Mouse (Mus musculus) liver, embryonic 15.5 days (tissue): ENCODE results near the gene Bbs4. TPM values are rescaled to one million over a fixed set of nuclear protein-coding genes. Genes with fewer than 3 reads are reported as not detected.

Experiments used
- ATAC-seq: fragments of 200-750 bp; cut with Nextera tagmentation; 2 replicates; pipeline ENCODE4 v1.8.0; 2017; ENCODE audit warnings: moderate number of reproducible peaks, mild to moderate bottlenecking, moderate library complexity; ENCODE audit not compliant: insufficient read depth
- H3K27ac ChIP-seq: fragments of 300-500 bp; sonication (generic); replicated peaks from 2 replicates; pipeline ENCODE4 v1.5.1; 2015; ENCODE audit warnings: mild to moderate bottlenecking, inconsistent platforms
- H3K27me3 ChIP-seq: fragments of 300-500 bp; sonication (generic); 2 replicates; pipeline ENCODE4 v1.6.1; 2015; ENCODE audit warnings: mild to moderate bottlenecking, inconsistent platforms
- H3K36me3 ChIP-seq: fragments of 300-500 bp; sonication (generic); replicated peaks from 2 replicates; pipeline ENCODE4 v1.6.1; 2015; ENCODE audit warnings: moderate library complexity, mild to moderate bottlenecking, inconsistent platforms
- H3K4me1 ChIP-seq: fragments of 300-500 bp; sonication (generic); replicated peaks from 2 replicates; pipeline ENCODE4 v1.6.1; 2015; ENCODE audit warnings: inconsistent platforms
- H3K4me2 ChIP-seq: fragments of 300-500 bp; sonication (generic); 2 replicates; pipeline ENCODE4 v1.6.1; 2015; ENCODE audit warnings: moderate library complexity, mild to moderate bottlenecking, inconsistent platforms
- H3K4me3 ChIP-seq: fragments of 300-500 bp; sonication (generic); replicated peaks from 2 replicates; pipeline ENCODE4 v1.5.1; 2015; ENCODE audit warnings: mild to moderate bottlenecking, inconsistent platforms
- H3K9ac ChIP-seq: fragments of 300-500 bp; sonication (generic); 2 replicates; pipeline ENCODE4 v1.6.1; 2015; ENCODE audit warnings: moderate library complexity, mild to moderate bottlenecking, inconsistent platforms
- H3K9me3 ChIP-seq: fragments of 300-500 bp; sonication (generic); replicated peaks from 2 replicates; pipeline ENCODE4 v1.6.1; 2016; ENCODE audit warnings: inconsistent platforms
- WGBS: fragments of 180-500 bp; shearing (Covaris S2); methylation state at CpG from one replicate; pipeline ENCODE4 v1.1.7; 2015; ENCODE audit warnings: mixed read lengths; ENCODE audit not compliant: insufficient replicate concordance; 5-methylcytosine and 5-hydroxymethylcytosine counted together
- polyA plus RNA-seq: library from polyadenylated mRNA; unstranded; fragments of >200 nt; fragmentation: Nextera tagmentation; extraction: Ambion mirVana; gene quantifications from 2 replicates; pipeline ENCODE4 v1.2.1, GENCODE M21; 2015

The Bbs4 gene
- polyA plus RNA-seq, 1 experiment from 2014 or later = 1.8 TPM

DNA sequence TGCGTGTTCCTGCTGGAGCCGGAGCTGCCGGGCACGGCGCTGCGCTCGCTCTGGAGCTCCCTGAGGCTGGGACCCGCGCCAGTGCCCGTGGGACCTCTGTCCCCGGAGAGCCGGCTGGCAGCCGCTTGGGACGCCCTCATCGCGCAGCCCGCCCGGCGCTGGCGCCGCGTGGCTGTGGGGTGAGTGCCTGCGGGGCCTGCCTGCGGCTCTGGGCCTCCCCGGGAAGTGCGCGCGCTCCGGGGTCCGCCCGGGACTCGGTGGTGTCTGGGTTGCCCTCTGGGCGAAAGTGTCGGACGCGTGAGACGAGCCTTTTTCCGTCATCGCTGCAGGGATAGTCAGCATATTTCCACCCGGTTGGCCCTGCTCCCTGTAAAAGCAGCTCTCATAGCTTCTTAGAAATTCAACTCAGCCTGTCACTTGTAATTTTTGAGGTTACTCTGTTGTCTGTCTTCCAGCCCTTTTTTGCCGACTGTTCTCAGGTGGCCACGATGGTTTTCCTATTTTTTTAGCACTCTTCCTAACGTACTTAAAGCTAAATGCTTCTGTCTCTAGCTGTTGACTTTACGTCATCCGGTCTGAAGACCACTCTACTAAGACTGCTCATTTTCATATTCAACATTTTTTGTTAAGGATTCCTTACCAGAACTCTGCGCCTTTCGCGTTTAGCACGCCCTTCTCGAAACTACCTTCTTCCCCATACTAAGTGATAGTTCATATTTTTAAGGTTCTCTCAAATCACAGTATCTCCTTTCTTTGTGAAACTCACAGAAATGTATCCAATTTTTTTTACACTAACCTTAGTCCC lies 61.4 kb downstream of the Bbs4 start:
- H3K4me1 ChIP-seq = peaks cover 83% of the 10 kb centered on the region
- WGBS = 1% methylated on average over 49 of the region's 50 CpGs

DNA sequence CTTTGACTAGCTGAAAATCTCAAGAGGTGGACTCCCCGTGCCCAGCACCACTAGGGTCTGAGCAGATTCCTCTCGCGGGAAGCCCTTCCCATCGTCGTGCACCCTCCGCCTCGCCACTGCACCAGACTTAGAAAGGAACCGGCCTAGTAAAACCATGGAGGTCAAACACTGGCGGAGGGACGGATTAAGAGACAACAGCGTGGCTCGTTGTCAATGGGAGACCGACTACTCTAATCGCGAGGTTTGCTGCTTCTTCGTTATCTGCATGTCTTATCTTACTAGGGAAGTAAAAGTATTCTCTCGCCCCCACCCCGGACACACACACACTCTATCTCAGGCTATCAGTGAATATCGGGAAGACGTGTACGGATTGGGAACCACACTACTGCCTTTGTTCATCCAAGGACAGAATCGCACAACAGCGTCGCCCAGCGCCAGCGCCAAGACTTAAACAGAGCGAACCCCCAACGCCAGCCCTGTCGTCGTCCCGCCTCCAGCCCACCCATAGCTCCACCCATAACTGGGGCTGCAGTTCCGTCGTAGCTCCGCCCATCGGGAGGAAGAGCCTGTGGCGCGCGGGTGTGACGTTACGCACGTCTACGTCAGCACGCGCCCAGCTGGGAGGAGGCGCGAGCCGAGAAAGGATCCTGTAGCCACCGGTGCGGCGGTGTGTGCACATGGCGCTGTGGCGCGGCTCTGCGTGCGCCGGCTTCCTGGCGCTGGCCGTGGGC lies 62.2 kb downstream of the Bbs4 start, which contains the start of gene Adpgk:
Gene Adpgk (plus strand): TSS at position 602 of the 731 bp plus-strand sequence.
- Histone ChIP-seq H3K27me3 (no peaks in the 10 kb centered on the region), H3K27ac (peak within 1 kb of the TSS; percentile 88), H3K4me1 (peaks cover 84% of the 10 kb centered on the region), H3K9me3 (no peaks in the 10 kb centered on the region), H3K4me2 (peak within 1 kb of the TSS; percentile 99), H3K4me3 (peak within 1 kb of the TSS; percentile 95), H3K9ac (peak within 1 kb of the TSS; percentile 89), H3K36me3 (no peaks in the 10 kb centered on the region)
- under 1% methylated on average over 58 of the region's 58 CpGs for WGBS
- peak; percentile 97 for ATAC-seq

More for the DNA sequence above, 61.4 kb downstream of the Bbs4 start:
- no peaks in the 10 kb centered on the region for H3K9me3 ChIP-seq
- peak overlapping the region; percentile 88 for H3K27ac ChIP-seq
- H3K36me3 ChIP-seq = no peaks in the 10 kb centered on the region
- peak; percentile 68 for ATAC-seq
- peak overlapping the region; percentile 95 for H3K4me3 ChIP-seq
- peak overlapping the region; percentile 89 for H3K9ac ChIP-seq
- no peaks in the 10 kb centered on the region for H3K27me3 ChIP-seq
- peak overlapping the region; percentile 99 for H3K4me2 ChIP-seq

DNA sequence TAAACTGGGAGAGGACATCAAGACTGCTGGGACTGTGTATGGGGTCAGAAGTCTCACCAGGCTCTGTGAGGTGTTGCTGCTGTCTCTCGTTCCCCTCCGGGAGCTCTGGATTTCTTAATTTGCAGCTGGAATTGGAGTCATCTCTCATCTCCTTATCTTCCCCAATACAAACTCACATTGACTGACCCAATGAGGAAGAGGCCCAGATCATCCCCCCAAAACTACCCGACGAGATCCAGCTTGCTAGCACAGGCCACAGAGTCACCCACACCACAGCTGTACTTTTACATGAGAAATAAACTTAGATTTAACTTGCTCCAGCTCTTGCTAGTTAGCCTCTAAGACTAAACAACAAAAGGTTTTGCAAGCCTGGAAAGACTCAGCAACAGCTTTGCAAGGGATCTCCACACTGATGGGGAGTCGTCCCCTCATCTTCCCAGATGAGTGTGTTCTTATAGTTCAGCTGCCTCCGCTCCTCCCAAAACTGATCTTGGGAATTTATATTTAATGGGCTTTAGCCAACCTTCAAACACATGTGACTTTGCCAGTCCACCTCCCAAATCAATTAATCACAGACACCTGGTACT lies 63.7 kb downstream of the Bbs4 start:
- Histone ChIP-seq H3K9ac (no peak overlapping the region), H3K27me3 (no peaks in the 10 kb centered on the region), H3K4me3 (no peak overlapping the region), H3K27ac (peak overlapping the region; percentile 83), H3K4me2 (peak overlapping the region; percentile 46), H3K36me3 (no peaks in the 10 kb centered on the region), H3K9me3 (no peaks in the 10 kb centered on the region), H3K4me1 (peaks cover 84% of the 10 kb centered on the region)
- WGBS = 58% methylated on average over 6 of the region's 6 CpGs
- no peak for ATAC-seq

DNA sequence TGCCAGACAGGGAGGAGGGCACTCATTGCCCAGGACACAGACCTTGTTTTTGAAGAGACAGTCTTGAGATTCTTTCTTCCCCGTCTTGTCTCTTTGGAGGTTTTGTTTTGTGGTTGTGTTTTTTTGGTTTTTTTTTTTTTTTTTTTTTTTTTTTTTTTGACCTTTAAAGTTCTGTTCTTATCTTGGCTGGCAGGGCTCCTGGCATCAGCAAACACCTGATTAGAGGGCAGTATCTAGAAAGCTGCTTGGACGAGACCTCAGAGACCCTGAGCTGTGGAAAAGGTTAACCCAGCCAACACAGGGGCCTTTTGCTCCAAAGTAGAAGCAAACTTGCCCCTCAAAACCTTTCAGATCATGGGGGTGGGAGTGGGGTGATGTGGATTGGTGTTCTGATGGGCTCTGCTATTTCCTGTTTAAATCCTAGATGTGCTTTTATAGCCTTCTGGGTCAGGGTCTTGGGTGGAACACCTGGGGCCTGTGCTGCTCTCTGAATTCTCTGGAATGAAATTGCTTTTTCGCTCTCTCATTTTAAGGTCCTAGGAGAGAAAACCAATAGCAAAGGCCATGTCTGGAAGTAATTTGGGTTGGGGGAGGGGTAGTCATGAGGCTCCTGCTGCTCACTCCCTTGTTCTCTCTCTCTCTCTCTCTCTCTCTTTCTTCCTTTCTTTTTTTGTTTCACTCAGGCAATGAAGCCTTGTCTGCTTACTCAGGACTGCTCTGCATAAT lies 64.5 kb downstream of the Bbs4 start:
- 34% methylated on average over 3 of the region's 3 CpGs for WGBS
- H3K36me3 ChIP-seq = no peaks in the 10 kb centered on the region
- H3K9ac ChIP-seq = no peak overlapping the region
- peak overlapping the region; percentile 45 for H3K27ac ChIP-seq
- H3K9me3 ChIP-seq = no peaks in the 10 kb centered on the region
- no peak for ATAC-seq
- peak overlapping the region; percentile 46 for H3K4me2 ChIP-seq
- no peak overlapping the region for H3K4me3 ChIP-seq
- H3K27me3 ChIP-seq = no peaks in the 10 kb centered on the region
- peaks cover 83% of the 10 kb centered on the region for H3K4me1 ChIP-seq

DNA sequence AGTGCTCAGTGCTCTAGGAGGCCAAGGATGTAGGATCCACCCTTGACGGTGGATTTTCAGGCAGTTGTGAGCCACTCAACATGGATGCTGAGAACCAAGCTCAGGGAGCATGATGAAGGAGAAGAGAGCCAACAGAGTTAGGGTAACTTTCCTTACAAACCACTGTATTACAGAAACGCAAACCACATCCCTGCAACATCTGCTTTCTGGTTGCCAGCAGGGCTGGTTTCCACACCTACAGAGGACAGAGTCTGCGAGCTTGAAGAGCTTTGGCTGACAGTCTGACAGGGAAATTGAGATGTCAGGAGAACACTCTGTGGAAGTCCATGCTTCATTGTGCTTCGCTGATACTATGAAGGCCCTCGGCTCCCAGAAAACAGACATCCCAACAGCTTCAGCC lies 65.2 kb downstream of the Bbs4 start:
- no peak overlapping the region for H3K9ac ChIP-seq
- no peaks in the 10 kb centered on the region for H3K9me3 ChIP-seq
- no peaks in the 10 kb centered on the region for H3K27me3 ChIP-seq
- ATAC-seq = no peak
- WGBS = 57% methylated on average over 5 of the region's 5 CpGs
- H3K27ac ChIP-seq = peak overlapping the region; percentile 55; the same call in 1 of the 2 replicates
- H3K4me2 ChIP-seq = peak overlapping the region; percentile 46
- no peak overlapping the region for H3K4me3 ChIP-seq
- peaks cover 75% of the 10 kb centered on the region for H3K4me1 ChIP-seq
- no peaks in the 10 kb centered on the region for H3K36me3 ChIP-seq

DNA sequence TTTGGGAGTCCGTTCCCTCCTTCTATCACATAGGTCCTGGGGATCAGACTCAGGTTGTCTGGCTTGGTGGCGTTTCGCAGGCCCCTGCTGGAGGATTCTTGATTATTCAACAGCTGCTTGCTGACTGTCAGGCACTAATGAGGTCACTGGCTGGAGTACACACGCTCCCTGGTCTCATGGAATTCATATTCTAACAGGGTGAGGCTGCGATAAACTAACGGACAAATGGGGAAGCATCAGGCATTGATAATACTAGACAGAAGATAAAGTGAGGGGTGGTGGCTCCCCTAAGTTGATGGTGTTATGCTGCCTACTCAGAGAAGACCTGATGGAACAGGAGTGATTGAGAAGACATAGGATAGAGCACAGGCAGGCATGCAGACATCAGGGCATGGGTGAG lies 67.7 kb downstream of the Bbs4 start:
- ATAC-seq = peak; percentile 73
- H3K36me3 ChIP-seq = no peaks in the 10 kb centered on the region
- H3K27ac ChIP-seq = 0 out of 2 replicates have a peak overlapping the region, but pooled peaks have one; percentile 14
- no peaks in the 10 kb centered on the region for H3K27me3 ChIP-seq
- H3K4me2 ChIP-seq = peak overlapping the region; percentile 21
- WGBS = 28% methylated on average over 6 of the region's 6 CpGs
- H3K9ac ChIP-seq = no peak overlapping the region
- no peak overlapping the region for H3K4me3 ChIP-seq
- H3K4me1 ChIP-seq = peaks cover 62% of the 10 kb centered on the region
- H3K9me3 ChIP-seq = no peaks in the 10 kb centered on the region

DNA sequence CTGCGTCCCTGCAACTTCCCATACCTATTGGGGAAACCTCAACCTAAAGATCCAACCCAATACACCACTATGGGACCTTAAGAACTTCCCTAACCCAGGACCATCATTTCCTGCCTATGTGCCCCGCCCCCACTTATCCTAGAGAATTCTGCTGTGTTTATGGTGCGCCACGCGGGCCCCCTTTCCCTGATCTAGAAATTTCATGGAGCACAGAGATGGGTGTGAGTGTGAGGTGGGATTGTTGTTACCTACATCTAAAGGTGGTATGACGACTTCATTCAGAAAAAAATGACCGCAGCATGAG lies 70.7 kb downstream of the Bbs4 start:
- no peaks in the 10 kb centered on the region for H3K36me3 ChIP-seq
- WGBS = 49% methylated on average over 7 of the region's 7 CpGs
- peak overlapping the region; percentile 29 for H3K4me2 ChIP-seq
- no peaks in the 10 kb centered on the region for H3K27me3 ChIP-seq
- no peak overlapping the region for H3K9ac ChIP-seq
- H3K9me3 ChIP-seq = no peaks in the 10 kb centered on the region
- peaks cover 32% of the 10 kb centered on the region for H3K4me1 ChIP-seq
- H3K4me3 ChIP-seq = no peak overlapping the region
- no peak for ATAC-seq
- H3K27ac ChIP-seq = no peak overlapping the region

DNA sequence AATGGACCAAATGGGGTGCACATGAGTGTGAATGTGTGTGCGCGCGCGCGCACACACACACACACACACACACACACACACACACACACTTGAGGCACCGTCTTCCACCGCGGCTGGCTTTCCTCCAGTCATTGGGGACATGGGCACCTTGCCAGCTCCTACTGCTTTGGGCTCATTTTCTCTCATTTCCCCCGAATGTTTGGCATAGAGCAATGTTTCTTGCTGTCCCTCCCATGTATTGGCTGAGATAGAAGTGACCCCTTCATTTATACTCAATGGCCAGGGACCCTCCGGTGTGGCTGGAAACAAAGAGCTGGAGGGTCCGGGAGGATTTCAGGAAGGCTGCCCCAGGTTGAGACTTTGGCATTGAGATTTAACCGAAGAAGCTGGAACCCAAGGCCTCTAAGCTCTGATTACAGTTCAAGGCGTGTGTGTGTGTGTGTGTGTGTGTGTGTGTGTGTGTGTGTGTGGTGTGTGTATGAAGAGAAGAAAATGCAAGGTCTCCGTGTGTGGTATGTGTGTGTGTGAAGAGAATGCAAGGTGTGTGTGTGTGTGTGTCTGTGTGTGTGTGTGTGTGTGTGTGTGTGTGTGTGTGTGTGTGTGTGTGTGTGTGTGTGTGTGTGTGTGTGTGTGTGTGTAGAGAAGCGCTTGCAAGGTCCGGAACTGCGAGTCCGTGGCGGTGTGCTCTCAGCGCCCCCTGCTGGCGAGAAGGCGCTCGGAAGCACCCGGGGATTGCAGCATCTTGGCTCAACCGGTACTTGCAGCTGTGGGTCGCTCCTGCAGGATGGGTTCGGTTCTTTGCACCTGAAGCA lies 71.2 kb downstream of the Bbs4 start:
- 38% methylated on average over 26 of the region's 27 CpGs for WGBS

DNA sequence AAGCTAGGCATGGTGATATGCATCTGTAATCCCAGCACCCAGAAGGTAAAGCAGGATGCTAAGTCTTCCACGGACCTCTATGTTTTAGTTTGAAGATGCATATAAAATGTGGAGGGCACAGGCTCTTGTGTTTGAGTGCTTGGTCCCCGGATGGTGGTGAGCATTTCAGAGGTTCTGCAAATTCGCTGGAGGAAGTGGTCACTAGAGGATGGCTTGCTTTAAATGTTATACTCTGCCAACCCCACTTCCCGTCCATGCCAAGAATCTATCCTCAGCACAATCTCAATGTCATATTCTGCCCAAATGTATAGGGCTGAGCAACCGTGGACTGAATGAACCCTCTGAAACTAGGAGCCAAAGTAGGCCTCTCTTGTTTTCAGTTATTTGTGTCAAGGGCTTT lies 72.4 kb downstream of the Bbs4 start:
- Histone ChIP-seq H3K36me3 (no peaks in the 10 kb centered on the region), H3K27ac (no peak overlapping the region)
- 48% methylated on average over 5 of the region's 5 CpGs for WGBS

More for the DNA sequence above, 71.2 kb downstream of the Bbs4 start:
- no peak overlapping the region for H3K9ac ChIP-seq
- no peaks in the 10 kb centered on the region for H3K36me3 ChIP-seq
- H3K9me3 ChIP-seq = no peaks in the 10 kb centered on the region
- H3K4me1 ChIP-seq = peaks cover 26% of the 10 kb centered on the region
- peak overlapping the region; percentile 29 for H3K4me2 ChIP-seq
- no peak overlapping the region for H3K4me3 ChIP-seq
- no peaks in the 10 kb centered on the region for H3K27me3 ChIP-seq
- H3K27ac ChIP-seq = no peak overlapping the region
- peak; percentile 33; the same call in 1 of the 2 replicates for ATAC-seq

DNA sequence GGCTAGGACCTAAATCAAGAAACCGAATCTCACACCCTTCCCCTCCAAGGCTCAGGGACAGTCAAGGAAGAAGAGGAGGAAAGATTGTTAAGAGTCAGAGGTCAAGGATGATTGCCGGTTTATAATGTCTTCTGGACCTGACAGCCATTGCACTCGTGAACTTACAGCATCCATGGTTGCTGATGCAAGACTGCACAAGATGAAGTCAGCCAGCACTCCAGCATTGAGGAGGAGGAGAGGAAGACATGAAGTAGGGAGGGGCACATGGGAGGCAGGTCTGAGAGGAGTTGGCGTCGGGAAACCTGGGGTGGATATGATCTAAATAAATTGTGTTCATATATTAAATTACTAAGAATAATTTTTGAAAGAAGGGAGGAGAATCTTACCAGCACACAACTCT lies 74.6 kb downstream of the Bbs4 start:
- H3K36me3 ChIP-seq = no peaks in the 10 kb centered on the region
- 58% methylated on average over 5 of the region's 5 CpGs for WGBS
- no peak overlapping the region for H3K9ac ChIP-seq
- no peaks in the 10 kb centered on the region for H3K9me3 ChIP-seq
- no peak overlapping the region for H3K4me3 ChIP-seq
- H3K27me3 ChIP-seq = no peaks in the 10 kb centered on the region
- no peak overlapping the region for H3K4me2 ChIP-seq
- H3K4me1 ChIP-seq = peaks cover 4% of the 10 kb centered on the region; the same call in 1 of the 2 replicates
- no peak for ATAC-seq
- no peak overlapping the region for H3K27ac ChIP-seq

More for the DNA sequence above, 72.4 kb downstream of the Bbs4 start:
- no peak for ATAC-seq
- no peak overlapping the region for H3K4me3 ChIP-seq
- H3K9ac ChIP-seq = no peak overlapping the region
- H3K27me3 ChIP-seq = no peaks in the 10 kb centered on the region
- H3K9me3 ChIP-seq = no peaks in the 10 kb centered on the region
- H3K4me1 ChIP-seq = peaks cover 15% of the 10 kb centered on the region
- H3K4me2 ChIP-seq = no peak overlapping the region
